Mouse (Mus musculus) kidney, embryonic 15.5 days (tissue): ENCODE data around the gene Mrln. TPM values are rescaled to one million over a fixed set of nuclear protein-coding genes. Genes with fewer than 3 reads are reported as not detected.
"Not testable (repeated sequence)": the region's sequence is repeated elsewhere in the genome, so short reads cannot be mapped to it uniquely, and the experiment has no call there.

Experiments used
- ATAC-seq: fragments of 200-750 bp; cut with Nextera tagmentation; replicated peaks from 2 replicates; pipeline ENCODE4 v1.8.0; 2017; ENCODE audit warnings: moderate TSS enrichment; ENCODE audit not compliant: low FRiP score
- H3K27ac ChIP-seq: fragments of 300-500 bp; sonication (generic); 2 replicates; pipeline ENCODE4 v1.5.1; 2015; ENCODE audit warnings: mild to moderate bottlenecking, inconsistent platforms
- H3K27me3 ChIP-seq: fragments of 300-500 bp; sonication (generic); 2 replicates; pipeline ENCODE4 v1.6.1; 2015; ENCODE audit warnings: inconsistent platforms
- H3K36me3 ChIP-seq: fragments of 300-500 bp; sonication (generic); 2 replicates; pipeline ENCODE4 v1.6.1; 2015; ENCODE audit warnings: inconsistent platforms
- H3K4me1 ChIP-seq: fragments of 300-500 bp; sonication (generic); 2 replicates; pipeline ENCODE4 v1.6.1; 2015; ENCODE audit warnings: inconsistent platforms
- H3K4me2 ChIP-seq: fragments of 300-500 bp; sonication (generic); 2 replicates; pipeline ENCODE4 v1.6.1; 2015; ENCODE audit warnings: moderate library complexity, mild to moderate bottlenecking, inconsistent platforms
- H3K4me3 ChIP-seq: fragments of 300-500 bp; sonication (generic); replicated peaks from 2 replicates; pipeline ENCODE4 v1.5.1; 2015; ENCODE audit warnings: mild to moderate bottlenecking, inconsistent platforms
- H3K9ac ChIP-seq: fragments of 300-500 bp; sonication (generic); 2 replicates; pipeline ENCODE4 v1.6.1; 2015; ENCODE audit warnings: mild to moderate bottlenecking, inconsistent platforms
- H3K9me3 ChIP-seq: fragments of 300-500 bp; sonication (generic); replicated peaks from 2 replicates; pipeline ENCODE4 v1.6.1; 2016; ENCODE audit warnings: inconsistent platforms
- WGBS: fragments of 180-500 bp; shearing (Covaris S2); methylation state at CpG from one replicate; pipeline ENCODE4 v1.1.7; 2015; ENCODE audit warnings: mixed read lengths; 5-methylcytosine and 5-hydroxymethylcytosine counted together
- polyA plus RNA-seq: library from polyadenylated mRNA; unstranded; fragments of >200 nt; fragmentation: Nextera tagmentation; extraction: Ambion mirVana; gene quantifications from 2 replicates; pipeline ENCODE4 v1.2.1, GENCODE M21; 2015

Gene Mrln
- polyA plus RNA-seq, 1 experiment from 2014 or later, result 8.0 TPM

GRCm38 (mm10) chr10:70197601-70198000 lies 6.9 kb upstream of the Mrln start:
- H3K27ac ChIP-seq, result no peak overlapping the region
- WGBS, result 76% methylated on average over 2 of the region's 2 CpGs

GRCm38 (mm10) chr10:70198012-70198411 lies 6.5 kb upstream of the Mrln start:
- no peak overlapping the region for H3K4me2 ChIP-seq
- peaks cover 16% of the 10 kb centered on the region; the same call in 1 of the 2 replicates for H3K4me1 ChIP-seq
- no peak overlapping the region for H3K27ac ChIP-seq
- 54% methylated on average over 6 of the region's 6 CpGs for WGBS
- H3K4me3 ChIP-seq, result no peak overlapping the region
- ATAC-seq, result no peak
- H3K9ac ChIP-seq, result no peak overlapping the region
- H3K27me3 ChIP-seq, result no peaks in the 10 kb centered on the region
- peaks cover 9% of the 10 kb centered on the region for H3K36me3 ChIP-seq
- H3K9me3 ChIP-seq, result no peaks in the 10 kb centered on the region

More at GRCm38 (mm10) chr10:70197601-70198000, 6.9 kb upstream of the Mrln start:
- no peak overlapping the region for H3K4me3 ChIP-seq
- peaks cover 12% of the 10 kb centered on the region for H3K36me3 ChIP-seq
- no peaks in the 10 kb centered on the region for H3K9me3 ChIP-seq
- no peaks in the 10 kb centered on the region for H3K27me3 ChIP-seq
- H3K4me2 ChIP-seq, result no peak overlapping the region
- ATAC-seq, result no peak
- H3K9ac ChIP-seq, result no peak overlapping the region
- H3K4me1 ChIP-seq, result peaks cover 15% of the 10 kb centered on the region; the same call in 1 of the 2 replicates

GRCm38 (mm10) chr10:70198951-70199463 lies 5.5 kb upstream of the Mrln start:
- Histone ChIP-seq H3K9ac (no peak overlapping the region), H3K9me3 (no peaks in the 10 kb centered on the region), H3K36me3 (peaks cover under 1% of the 10 kb centered on the region; the same call in 1 of the 2 replicates), H3K27ac (no peak overlapping the region), H3K27me3 (no peaks in the 10 kb centered on the region), H3K4me3 (no peak overlapping the region), H3K4me1 (peaks cover 18% of the 10 kb centered on the region), H3K4me2 (no peak overlapping the region)
- no peak for ATAC-seq
- 96% methylated on average over 7 of the region's 7 CpGs for WGBS

- Histone ChIP-seq H3K9ac (no peak overlapping the region), H3K4me1 (peaks cover 25% of the 10 kb centered on the region), H3K27ac (no peak overlapping the region), H3K27me3 (no peaks in the 10 kb centered on the region), H3K4me3 (no peak overlapping the region), H3K9me3 (no peaks in the 10 kb centered on the region), H3K4me2 (no peak overlapping the region), H3K36me3 (no peaks in the 10 kb centered on the region)
- no peak for ATAC-seq
- WGBS, result 86% methylated on average over 6 of the region's 6 CpGs
Observed at GRCm38 (mm10) chr10:70199466-70200210, 4.8 kb upstream of the Mrln start.

- Histone ChIP-seq H3K27me3 (no peaks in the 10 kb centered on the region), H3K4me3 (no peak overlapping the region), H3K27ac (no peak overlapping the region), H3K9ac (no peak overlapping the region), H3K36me3 (no peaks in the 10 kb centered on the region), H3K4me1 (peaks cover 27% of the 10 kb centered on the region), H3K9me3 (no peaks in the 10 kb centered on the region), H3K4me2 (no peak overlapping the region)
- ATAC-seq, result no peak
- WGBS, result 57% methylated on average over 12 of the region's 12 CpGs
Observed at GRCm38 (mm10) chr10:70200889-70201500, 3.5 kb upstream of the Mrln start.

- no peak overlapping the region for H3K9ac ChIP-seq
- no peak overlapping the region for H3K4me3 ChIP-seq
- no peaks in the 10 kb centered on the region for H3K4me1 ChIP-seq
- H3K36me3 ChIP-seq, result no peaks in the 10 kb centered on the region
- H3K27me3 ChIP-seq, result no peaks in the 10 kb centered on the region
- no peak overlapping the region for H3K4me2 ChIP-seq
- WGBS, result 82% methylated on average over 9 of the region's 9 CpGs
- no peak overlapping the region for H3K27ac ChIP-seq
- ATAC-seq, result no peak
- H3K9me3 ChIP-seq, result no peaks in the 10 kb centered on the region
Observed at GRCm38 (mm10) chr10:70211281-70211680, 6.8 kb downstream of the Mrln start.

GRCm38 (mm10) chr10:70220971-70221370 lies 16.5 kb downstream of the Mrln start:
- 0 out of 2 replicates have a peak, but pooled peaks cover 2% of the 10 kb centered on the region for H3K4me1 ChIP-seq
- no peaks in the 10 kb centered on the region for H3K36me3 ChIP-seq
- H3K9ac ChIP-seq, result no peak overlapping the region
- H3K27ac ChIP-seq, result no peak overlapping the region
- WGBS, result 55% methylated on average over 5 of the region's 5 CpGs
- H3K4me2 ChIP-seq, result no peak overlapping the region
- no peak for ATAC-seq
- H3K27me3 ChIP-seq, result no peaks in the 10 kb centered on the region
- no peaks in the 10 kb centered on the region for H3K9me3 ChIP-seq
- no peak overlapping the region for H3K4me3 ChIP-seq

- WGBS, result 91% methylated on average over 8 of the region's 8 CpGs
- not testable (repeated sequence) for H3K4me1 ChIP-seq, H3K36me3 ChIP-seq, H3K27me3 ChIP-seq, H3K9me3 ChIP-seq, H3K9ac ChIP-seq, H3K4me3 ChIP-seq, ATAC-seq, H3K4me2 ChIP-seq, H3K27ac ChIP-seq
Observed at GRCm38 (mm10) chr10:70222231-70222630, 17.8 kb downstream of the Mrln start.

- no peak for ATAC-seq
- no peak overlapping the region for H3K4me3 ChIP-seq
- H3K9me3 ChIP-seq, result no peaks in the 10 kb centered on the region
- H3K4me1 ChIP-seq, result 0 out of 2 replicates have a peak, but pooled peaks cover 2% of the 10 kb centered on the region
- 88% methylated on average over 6 of the region's 6 CpGs for WGBS
- H3K4me2 ChIP-seq, result no peak overlapping the region
- H3K36me3 ChIP-seq, result no peaks in the 10 kb centered on the region
- H3K9ac ChIP-seq, result no peak overlapping the region
- no peak overlapping the region for H3K27ac ChIP-seq
- H3K27me3 ChIP-seq, result no peaks in the 10 kb centered on the region
Observed at GRCm38 (mm10) chr10:70224571-70224970, 20.1 kb downstream of the Mrln start.

GRCm38 (mm10) chr10:70225760-70226159 lies 21.3 kb downstream of the Mrln start:
- no peaks in the 10 kb centered on the region for H3K36me3 ChIP-seq
- H3K4me3 ChIP-seq, result no peak overlapping the region
- 69% methylated on average over 6 of the region's 6 CpGs for WGBS
- H3K27ac ChIP-seq, result no peak overlapping the region
- H3K27me3 ChIP-seq, result no peaks in the 10 kb centered on the region
- H3K4me1 ChIP-seq, result 0 out of 2 replicates have a peak, but pooled peaks cover 2% of the 10 kb centered on the region
- no peak for ATAC-seq
- no peak overlapping the region for H3K9ac ChIP-seq
- H3K9me3 ChIP-seq, result no peaks in the 10 kb centered on the region
- no peak overlapping the region for H3K4me2 ChIP-seq

GRCm38 (mm10) chr10:70226608-70227007 lies 22.1 kb downstream of the Mrln start:
- ATAC-seq, result no peak
- Histone ChIP-seq H3K27me3 (no peaks in the 10 kb centered on the region), H3K4me2 (no peak overlapping the region), H3K4me1 (no peaks in the 10 kb centered on the region), H3K9ac (no peak overlapping the region), H3K36me3 (no peaks in the 10 kb centered on the region), H3K27ac (no peak overlapping the region), H3K4me3 (no peak overlapping the region), H3K9me3 (no peaks in the 10 kb centered on the region)

GRCm38 (mm10) chr10:70230352-70230751 lies 25.9 kb downstream of the Mrln start:
- WGBS, result 85% methylated on average over 6 of the region's 6 CpGs
- H3K36me3 ChIP-seq, result no peaks in the 10 kb centered on the region
- no peaks in the 10 kb centered on the region for H3K27me3 ChIP-seq
- H3K4me1 ChIP-seq, result no peaks in the 10 kb centered on the region
- H3K9ac ChIP-seq, result no peak overlapping the region
- H3K27ac ChIP-seq, result no peak overlapping the region
- no peak overlapping the region for H3K4me3 ChIP-seq
- H3K9me3 ChIP-seq, result no peaks in the 10 kb centered on the region
- no peak for ATAC-seq
- no peak overlapping the region for H3K4me2 ChIP-seq
